Mouse (Mus musculus) limb, embryonic 12.5 days (tissue): Measurements from ENCODE around the gene Col19a1. TPM values are rescaled to one million over a fixed set of nuclear protein-coding genes. Genes with fewer than 3 reads are reported as not detected.

Experiments used
- ATAC-seq: fragments of 200-750 bp; cut with Nextera tagmentation; 2 replicates; pipeline ENCODE4 v1.8.0; 2017; ENCODE audit warnings: low read depth, moderate TSS enrichment; ENCODE audit not compliant: insufficient number of reproducible peaks, insufficient read depth, low FRiP score, low TSS enrichment
- H3K27ac ChIP-seq: fragments of 300-500 bp; sonication (generic); 2 replicates; pipeline ENCODE4 v1.5.1; 2016; ENCODE audit warnings: mild to moderate bottlenecking, moderate library complexity
- H3K27me3 ChIP-seq: fragments of 300-500 bp; sonication (generic); 2 replicates; pipeline ENCODE4 v1.6.1; 2016; ENCODE audit warnings: mild to moderate bottlenecking, moderate library complexity
- H3K36me3 ChIP-seq: fragments of 300-500 bp; sonication (generic); 2 replicates; pipeline ENCODE4 v1.6.1; 2016; ENCODE audit warnings: mild to moderate bottlenecking, moderate library complexity
- H3K4me1 ChIP-seq: fragments of 300-500 bp; sonication (generic); replicated peaks from 2 replicates; pipeline ENCODE4 v1.6.1; 2016
- H3K4me2 ChIP-seq: fragments of 300-500 bp; sonication (generic); 2 replicates; pipeline ENCODE4 v1.6.1; 2016; ENCODE audit warnings: mild to moderate bottlenecking, moderate library complexity
- H3K4me3 ChIP-seq: fragments of 300-500 bp; sonication (generic); replicated peaks from 2 replicates; pipeline ENCODE4 v1.5.1; 2016; ENCODE audit warnings: mild to moderate bottlenecking
- H3K9ac ChIP-seq: fragments of 300-500 bp; sonication (generic); replicated peaks from 2 replicates; pipeline ENCODE4 v1.6.1; 2016; ENCODE audit warnings: mild to moderate bottlenecking, moderate library complexity
- H3K9me3 ChIP-seq: fragments of 300-500 bp; sonication (generic); 2 replicates; pipeline ENCODE4 v1.6.1; 2016; ENCODE audit warnings: mild to moderate bottlenecking, moderate library complexity
- WGBS: fragments of 180-500 bp; shearing (Covaris S2); methylation state at CpG from one replicate; pipeline ENCODE4 v1.1.7; 2016; 5-methylcytosine and 5-hydroxymethylcytosine counted together
- polyA plus RNA-seq: library from polyadenylated mRNA; unstranded; fragments of >200 nt; fragmentation: Nextera tagmentation; extraction: Ambion mirVana; gene quantifications from 2 replicates; pipeline ENCODE4 v1.2.1, GENCODE M21; 2016

Gene Col19a1
- polyA plus RNA-seq, 1 experiment from 2014 or later, result 6.2 TPM

GRCm38 (mm10) chr1:24458015-24458414 is 129.3 kb downstream of the Col19a1 start:
- Histone ChIP-seq H3K4me1 (0 out of 2 replicates have a peak, but pooled peaks cover 3% of the 10 kb centered on the region), H3K9me3 (no peaks in the 10 kb centered on the region), H3K36me3 (no peaks in the 10 kb centered on the region), H3K9ac (no peak overlapping the region), H3K4me2 (no peak overlapping the region), H3K4me3 (no peak overlapping the region), H3K27ac (no peak overlapping the region), H3K27me3 (no peaks in the 10 kb centered on the region)
- WGBS, result 81% methylated on average over 2 of the region's 2 CpGs
- no peak for ATAC-seq

- no peak overlapping the region for H3K4me2 ChIP-seq
- no peak overlapping the region for H3K27ac ChIP-seq
- H3K4me1 ChIP-seq, result no peaks in the 10 kb centered on the region
- H3K9ac ChIP-seq, result no peak overlapping the region
- no peaks in the 10 kb centered on the region for H3K36me3 ChIP-seq
- no peaks in the 10 kb centered on the region for H3K27me3 ChIP-seq
- H3K4me3 ChIP-seq, result no peak overlapping the region
- H3K9me3 ChIP-seq, result no peaks in the 10 kb centered on the region
- WGBS, result 70% methylated on average over 10 of the region's 10 CpGs
- no peak for ATAC-seq
Measured at GRCm38 (mm10) chr1:24452572-24453269, 134.6 kb downstream of the Col19a1 start.

- no peak for ATAC-seq
- H3K36me3 ChIP-seq, result no peaks in the 10 kb centered on the region
- H3K9ac ChIP-seq, result no peak overlapping the region
- no peaks in the 10 kb centered on the region for H3K9me3 ChIP-seq
- no peaks in the 10 kb centered on the region for H3K4me1 ChIP-seq
- no peak overlapping the region for H3K27ac ChIP-seq
- no peaks in the 10 kb centered on the region for H3K27me3 ChIP-seq
- H3K4me3 ChIP-seq, result no peak overlapping the region
- H3K4me2 ChIP-seq, result no peak overlapping the region
- 84% methylated on average over 7 of the region's 7 CpGs for WGBS
Measured at GRCm38 (mm10) chr1:24452159-24452558, 135.1 kb downstream of the Col19a1 start.

GRCm38 (mm10) chr1:24437425-24437824 is 149.8 kb downstream of the Col19a1 start:
- Histone ChIP-seq H3K27ac (no peak overlapping the region), H3K4me1 (no peaks in the 10 kb centered on the region), H3K4me2 (no peak overlapping the region), H3K9ac (no peak overlapping the region), H3K36me3 (no peaks in the 10 kb centered on the region), H3K4me3 (no peak overlapping the region), H3K9me3 (no peaks in the 10 kb centered on the region), H3K27me3 (no peaks in the 10 kb centered on the region)
- no peak for ATAC-seq

GRCm38 (mm10) chr1:24428306-24428705 is 159.0 kb downstream of the Col19a1 start:
- WGBS, result 88% methylated on average over 5 of the region's 5 CpGs
- no peak for ATAC-seq
- Histone ChIP-seq H3K9ac (no peak overlapping the region), H3K4me3 (no peak overlapping the region), H3K4me1 (no peaks in the 10 kb centered on the region), H3K9me3 (no peaks in the 10 kb centered on the region), H3K27me3 (no peaks in the 10 kb centered on the region), H3K36me3 (no peaks in the 10 kb centered on the region), H3K27ac (no peak overlapping the region), H3K4me2 (no peak overlapping the region)

- Histone ChIP-seq H3K9me3 (0 out of 2 replicates have a peak, but pooled peaks cover 7% of the 10 kb centered on the region), H3K27ac (no peak overlapping the region), H3K9ac (no peak overlapping the region), H3K27me3 (no peaks in the 10 kb centered on the region), H3K4me1 (peaks cover 7% of the 10 kb centered on the region), H3K36me3 (no peaks in the 10 kb centered on the region), H3K4me3 (no peak overlapping the region), H3K4me2 (no peak overlapping the region)
- WGBS, result 28% methylated on average over 8 of the region's 8 CpGs
- ATAC-seq, result peak; percentile 71
Measured at GRCm38 (mm10) chr1:24378125-24378821, 209.0 kb downstream of the Col19a1 start.

GRCm38 (mm10) chr1:24374902-24375301 is 212.4 kb downstream of the Col19a1 start:
- Histone ChIP-seq H3K9ac (no peak overlapping the region), H3K27ac (no peak overlapping the region), H3K4me1 (peaks cover 2% of the 10 kb centered on the region), H3K4me3 (no peak overlapping the region), H3K4me2 (no peak overlapping the region), H3K27me3 (no peaks in the 10 kb centered on the region), H3K36me3 (no peaks in the 10 kb centered on the region), H3K9me3 (0 out of 2 replicates have a peak, but pooled peaks cover 7% of the 10 kb centered on the region)
- no peak for ATAC-seq
- WGBS, result 30% methylated on average over 2 of the region's 2 CpGs

- Histone ChIP-seq H3K27ac (no peak overlapping the region), H3K4me3 (no peak overlapping the region), H3K4me1 (peaks cover 2% of the 10 kb centered on the region), H3K36me3 (no peaks in the 10 kb centered on the region), H3K9ac (no peak overlapping the region), H3K4me2 (no peak overlapping the region), H3K9me3 (0 out of 2 replicates have a peak, but pooled peaks cover 7% of the 10 kb centered on the region), H3K27me3 (no peaks in the 10 kb centered on the region)
- WGBS, result 74% methylated on average over 3 of the region's 3 CpGs
- no peak for ATAC-seq
Measured at GRCm38 (mm10) chr1:24373671-24374070, 213.6 kb downstream of the Col19a1 start.

- ATAC-seq, result peak; percentile 31; the same call in 1 of the 2 replicates
- Histone ChIP-seq H3K4me2 (no peak overlapping the region), H3K9me3 (0 out of 2 replicates have a peak, but pooled peaks cover 7% of the 10 kb centered on the region), H3K9ac (no peak overlapping the region), H3K27ac (no peak overlapping the region), H3K36me3 (no peaks in the 10 kb centered on the region), H3K27me3 (no peaks in the 10 kb centered on the region), H3K4me1 (peaks cover 10% of the 10 kb centered on the region; the same call in 1 of the 2 replicates), H3K4me3 (no peak overlapping the region)
- 81% methylated on average over 4 of the region's 4 CpGs for WGBS
Measured at GRCm38 (mm10) chr1:24372471-24373258, 214.6 kb downstream of the Col19a1 start.

GRCm38 (mm10) chr1:24367570-24368517 is 219.4 kb downstream of the Col19a1 start:
- WGBS, result 40% methylated on average over 19 of the region's 19 CpGs
- ATAC-seq, result no peak
- peak overlapping the region; percentile 30 for H3K4me2 ChIP-seq
- H3K9me3 ChIP-seq, result no peaks in the 10 kb centered on the region
- H3K27ac ChIP-seq, result no peak overlapping the region
- H3K4me1 ChIP-seq, result 0 out of 2 replicates have a peak, but pooled peaks cover 8% of the 10 kb centered on the region
- no peaks in the 10 kb centered on the region for H3K27me3 ChIP-seq
- no peaks in the 10 kb centered on the region for H3K36me3 ChIP-seq
- H3K4me3 ChIP-seq, result no peak overlapping the region
- H3K9ac ChIP-seq, result no peak overlapping the region
